Mouse (Mus musculus): ENCODE data around the gene Tcf7.
A peak's percentile ranks its signal among the peaks of the same experiment; 100 is the strongest.
"Not testable (repeated sequence)": the region's sequence is repeated elsewhere in the genome, so short reads cannot be mapped to it uniquely, and the experiment has no call there.

Gene Tcf7

DNA sequence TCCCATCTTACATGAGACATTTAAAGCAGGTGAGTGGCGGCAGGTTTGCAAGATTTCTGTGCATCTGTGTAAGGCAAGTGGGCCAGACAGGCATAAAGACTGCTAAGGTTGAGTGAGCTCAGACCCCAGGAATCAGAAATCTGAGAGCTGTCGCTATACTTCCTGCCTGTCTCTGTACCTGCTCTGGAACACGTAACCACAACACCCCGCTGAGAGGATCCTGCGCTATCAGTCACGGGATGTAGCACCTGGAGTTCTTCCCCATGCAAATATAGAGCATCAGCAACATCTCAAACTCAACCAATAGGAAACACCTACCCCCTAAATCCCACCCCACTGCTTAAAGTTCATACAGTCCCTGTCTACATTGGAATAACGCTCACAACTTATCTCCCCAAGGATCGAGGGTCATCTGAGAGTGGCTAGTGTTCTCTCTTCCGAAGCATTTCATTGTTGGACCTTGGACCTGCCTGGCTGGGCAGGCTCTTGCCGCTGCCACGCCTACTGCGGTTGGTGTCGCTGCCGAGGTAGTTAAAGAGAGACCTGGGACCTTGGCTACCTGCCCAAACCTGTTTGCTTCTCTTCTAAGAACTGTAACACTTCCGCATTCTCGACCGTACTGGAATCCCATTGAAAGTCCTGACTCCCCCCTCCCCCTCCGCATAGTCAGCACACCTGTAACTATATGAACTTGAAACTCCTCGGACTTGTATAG lies 58.7 kb downstream of the Tcf7 start:
- peak; percentile 96 for DNase-seq

DNA sequence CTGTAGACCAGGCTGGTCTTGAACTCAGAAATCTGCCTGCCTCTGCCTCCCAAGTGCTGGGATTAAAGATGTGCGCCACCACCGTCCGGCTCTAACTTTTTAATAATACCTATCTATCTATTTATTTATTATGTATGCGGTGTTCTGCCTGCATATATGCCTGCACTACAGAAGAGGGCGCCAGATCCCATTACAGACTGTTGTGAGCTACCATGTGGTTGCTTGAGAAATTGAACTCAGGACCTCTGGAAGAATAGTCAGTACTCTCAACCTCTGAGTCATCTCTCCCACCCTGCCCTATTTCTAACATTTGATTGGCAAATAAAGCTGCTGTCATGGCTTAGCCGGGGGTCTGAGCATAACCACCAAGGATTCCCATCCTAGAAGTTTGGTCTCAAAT lies 59.9 kb downstream of the Tcf7 start:
- DNase-seq: no peak

DNA sequence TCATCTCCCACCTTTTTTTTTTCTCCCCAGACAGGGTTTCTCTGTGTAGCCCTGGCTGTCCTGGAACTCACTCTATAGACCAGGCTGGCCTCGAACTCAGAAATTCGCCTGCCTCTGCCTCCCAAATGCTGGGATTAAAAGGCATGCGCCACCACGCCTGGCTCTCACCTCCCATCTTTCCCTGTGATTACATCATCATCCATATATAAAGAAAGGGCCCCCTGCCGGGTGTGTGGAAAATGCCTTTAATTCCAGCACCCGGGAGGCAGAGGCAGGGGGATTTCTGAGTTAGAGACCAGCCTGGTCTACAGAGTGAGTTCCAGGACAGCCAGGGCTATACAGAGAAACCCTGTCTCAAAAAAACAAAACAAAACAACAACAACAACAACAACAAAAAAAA lies 60.9 kb downstream of the Tcf7 start:
- not testable (repeated sequence) for DNase-seq

- DNase-seq: peak; percentile 79
These were observed 62.5 kb downstream of the Tcf7 start for GRCm38 (mm10) chr11:52220282-52220681.

DNA sequence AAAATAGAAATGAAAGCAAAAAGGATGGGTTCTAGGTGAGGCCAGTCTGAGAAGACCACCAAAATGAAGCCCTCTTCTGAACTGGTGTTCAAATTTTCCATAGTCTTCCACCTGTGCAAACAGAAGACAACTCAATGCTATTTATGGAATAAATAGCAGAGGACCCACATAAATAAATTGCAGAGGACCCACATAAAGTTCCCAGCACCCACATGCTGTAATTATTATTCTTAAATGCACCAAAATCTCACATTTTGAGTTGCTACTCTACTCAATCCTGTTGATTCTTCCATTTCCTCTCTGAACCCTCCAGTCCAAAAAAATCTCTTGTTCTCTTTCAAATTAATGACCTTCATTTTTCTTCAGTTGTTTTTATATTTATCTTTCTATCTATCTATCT lies 68.9 kb downstream of the Tcf7 start, which contains the start of gene Olfr1371:
Gene Olfr1371 (minus strand): TSS at position 101 of the 400 bp plus-strand sequence.
- no peak for DNase-seq
